Mouse (Mus musculus) megakaryocyte-erythroid progenitor cell, adult 5 weeks (primary cell): Measurements from ENCODE around the gene Gcnt3. TPM values are rescaled to one million over a fixed set of nuclear protein-coding genes. Genes with fewer than 3 reads are reported as not detected.

Source experiments
- polyA plus RNA-seq: library from polyadenylated mRNA; stranded (reverse); fragments of >175 nt; gene quantifications from 2 replicates; pipeline ENCODE4 v1.2.3, GENCODE M21; 2012

Gcnt3 gene
- polyA plus RNA-seq: not detected in 2 replicates

GRCm38 (mm10) chr9:70037988-70038387 is at the start of gene Gcnt3:
TSS of gene Gcnt3 (minus strand) at chr9:70038088.

GRCm38 (mm10) chr9:70012408-70012901 is 25.4 kb downstream of the Gcnt3 start, which contains the start of gene Gtf2a2:
TSS of gene Gtf2a2 (plus strand) at chr9:70012550.

DNA sequence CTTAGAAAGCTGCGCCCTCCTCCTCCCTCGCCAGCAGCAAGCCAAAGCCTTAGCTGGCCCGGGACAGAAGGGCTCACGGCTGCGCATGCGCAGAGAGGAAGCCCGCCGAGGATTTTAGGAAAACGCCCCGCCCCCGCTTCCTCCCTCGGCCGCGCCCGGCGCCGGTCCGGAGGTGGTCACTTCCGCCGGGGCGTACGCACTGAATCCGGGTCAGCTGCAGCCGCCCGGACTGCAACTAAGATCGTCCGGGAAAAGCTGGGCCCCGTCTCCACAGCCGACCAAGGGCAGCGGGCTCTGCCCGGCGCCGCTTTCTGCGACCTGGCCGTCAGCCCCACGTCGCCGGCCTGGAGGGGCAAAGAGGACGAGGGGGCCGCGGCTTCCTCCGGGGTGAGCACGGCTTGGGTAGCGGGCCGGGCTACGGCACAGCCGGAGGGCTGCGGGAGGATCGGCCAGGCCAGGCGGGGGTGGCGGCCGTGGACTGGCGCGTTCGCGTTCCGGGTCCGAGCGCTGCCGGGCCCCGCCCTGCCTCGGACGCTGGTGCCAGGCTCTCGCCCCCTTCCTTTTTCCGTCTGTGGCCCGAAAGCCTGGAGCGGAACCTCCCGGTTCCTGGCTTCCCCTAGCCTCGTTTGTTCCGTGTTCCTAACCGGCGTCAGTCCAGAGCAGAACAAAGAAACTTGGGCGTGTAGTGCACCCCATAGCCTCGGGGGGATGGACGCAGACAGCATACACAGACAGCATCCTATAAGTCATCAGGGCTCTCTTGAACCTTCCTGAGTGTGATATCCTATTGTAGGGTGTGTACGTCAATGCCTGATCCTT is 48.4 kb downstream of the Gcnt3 start, which contains the start of gene Bnip2:
Gene Bnip2 (plus strand): TSS at position 164 of the 819 bp plus-strand sequence.

Other genes with a start within 250 kb of the Gcnt3 start
- gene Bnip2, start 48.6 kb downstream of the Gcnt3 start, polyA plus RNA-seq: 50.5 and 58.7 TPM in 2 replicates
- gene Gtf2a2, start 25.5 kb downstream of the Gcnt3 start, polyA plus RNA-seq: 50.2 and 51.1 TPM in 2 replicates
- 0.01 TPM in 1 of 2 replicates, not detected in the other for gene Fam81a, start 104.5 kb upstream of the Gcnt3 start, polyA plus RNA-seq
- 0.78 and 0.92 TPM in 2 replicates for gene Myo1e, start 169.3 kb upstream of the Gcnt3 start, polyA plus RNA-seq